Mouse (Mus musculus) stomach, embryonic 15.5 days (tissue): ENCODE data around the gene Sdf4. TPM values are rescaled to one million over a fixed set of nuclear protein-coding genes. Genes with fewer than 3 reads are reported as not detected.
A peak's percentile ranks its signal among the peaks of the same experiment; 100 is the strongest.

ENCODE experiments used
- ATAC-seq: fragments of 200-750 bp; cut with Nextera tagmentation; 2 replicates; pipeline ENCODE4 v1.8.0; 2017; ENCODE audit warnings: low read depth, moderate number of reproducible peaks, moderate TSS enrichment; ENCODE audit not compliant: insufficient read depth, low FRiP score
- H3K27ac ChIP-seq: fragments of 300-500 bp; sonication (generic); 2 replicates; pipeline ENCODE4 v1.5.1; 2015; ENCODE audit warnings: mild to moderate bottlenecking, inconsistent platforms
- H3K27me3 ChIP-seq: fragments of 300-500 bp; sonication (generic); replicated peaks from 2 replicates; pipeline ENCODE4 v1.6.1; 2015; ENCODE audit warnings: inconsistent platforms
- H3K36me3 ChIP-seq: fragments of 300-500 bp; sonication (generic); 2 replicates; pipeline ENCODE4 v1.6.1; 2015; ENCODE audit warnings: inconsistent platforms
- H3K4me1 ChIP-seq: fragments of 300-500 bp; sonication (generic); 2 replicates; pipeline ENCODE4 v1.6.1; 2015; ENCODE audit warnings: inconsistent platforms
- H3K4me2 ChIP-seq: fragments of 300-500 bp; sonication (generic); 2 replicates; pipeline ENCODE4 v1.6.1; 2015; ENCODE audit warnings: mild to moderate bottlenecking, inconsistent platforms
- H3K4me3 ChIP-seq: fragments of 300-500 bp; sonication (generic); replicated peaks from 2 replicates; pipeline ENCODE4 v1.5.1; 2015; ENCODE audit warnings: inconsistent platforms
- H3K9ac ChIP-seq: fragments of 300-500 bp; sonication (generic); 2 replicates; pipeline ENCODE4 v1.6.1; 2015; ENCODE audit warnings: inconsistent platforms
- H3K9me3 ChIP-seq: fragments of 300-500 bp; sonication (generic); 2 replicates; pipeline ENCODE4 v1.6.1; 2016; ENCODE audit warnings: inconsistent platforms
- WGBS: fragments of 180-500 bp; shearing (Covaris S2); methylation state at CpG from one replicate; pipeline ENCODE4 v1.1.7; 2015; 5-methylcytosine and 5-hydroxymethylcytosine counted together
- polyA plus RNA-seq: library from polyadenylated mRNA; unstranded; fragments of >200 nt; fragmentation: Nextera tagmentation; extraction: Ambion mirVana; gene quantifications from 2 replicates; pipeline ENCODE4 v1.2.1, GENCODE M21; 2015

Gene Sdf4
- polyA plus RNA-seq, 1 experiment from 2014 or later = 154 TPM

GRCm38 (mm10) chr4:155970286-155970685, 22.4 kb upstream of the Sdf4 start:
- 86% methylated on average over 5 of the region's 5 CpGs for WGBS
- Histone ChIP-seq H3K9ac (no peak overlapping the region), H3K9me3 (no peaks in the 10 kb centered on the region), H3K36me3 (0 out of 2 replicates have a peak, but pooled peaks cover 10% of the 10 kb centered on the region), H3K27ac (no peak overlapping the region), H3K4me1 (no peaks in the 10 kb centered on the region), H3K4me3 (no peak overlapping the region), H3K4me2 (no peak overlapping the region), H3K27me3 (no peaks in the 10 kb centered on the region)
- ATAC-seq = no peak

GRCm38 (mm10) chr4:155972651-155973050, 20.0 kb upstream of the Sdf4 start:
- WGBS = 76% methylated on average over 6 of the region's 6 CpGs
- Histone ChIP-seq H3K4me3 (no peak overlapping the region), H3K9me3 (no peaks in the 10 kb centered on the region), H3K36me3 (no peaks in the 10 kb centered on the region), H3K4me2 (no peak overlapping the region), H3K9ac (no peak overlapping the region), H3K27me3 (no peaks in the 10 kb centered on the region), H3K27ac (no peak overlapping the region), H3K4me1 (no peaks in the 10 kb centered on the region)
- no peak for ATAC-seq

GRCm38 (mm10) chr4:155973239-155973638, 19.4 kb upstream of the Sdf4 start:
- no peak for ATAC-seq
- no peaks in the 10 kb centered on the region for H3K9me3 ChIP-seq
- no peak overlapping the region for H3K4me3 ChIP-seq
- H3K27me3 ChIP-seq = no peaks in the 10 kb centered on the region
- no peaks in the 10 kb centered on the region for H3K4me1 ChIP-seq
- no peak overlapping the region for H3K9ac ChIP-seq
- WGBS = 80% methylated on average over 2 of the region's 2 CpGs
- no peak overlapping the region for H3K27ac ChIP-seq
- H3K4me2 ChIP-seq = no peak overlapping the region
- no peaks in the 10 kb centered on the region for H3K36me3 ChIP-seq

- H3K9me3 ChIP-seq = no peaks in the 10 kb centered on the region
- no peaks in the 10 kb centered on the region for H3K4me1 ChIP-seq
- H3K4me2 ChIP-seq = no peak overlapping the region
- H3K36me3 ChIP-seq = no peaks in the 10 kb centered on the region
- H3K9ac ChIP-seq = no peak overlapping the region
- 73% methylated on average over 12 of the region's 12 CpGs for WGBS
- H3K4me3 ChIP-seq = no peak overlapping the region
- no peaks in the 10 kb centered on the region for H3K27me3 ChIP-seq
- no peak for ATAC-seq
- H3K27ac ChIP-seq = no peak overlapping the region
Observed at GRCm38 (mm10) chr4:155981436-155982082, 11.1 kb upstream of the Sdf4 start.

- Histone ChIP-seq H3K4me3 (no peak overlapping the region), H3K27me3 (no peaks in the 10 kb centered on the region), H3K9me3 (no peaks in the 10 kb centered on the region), H3K4me1 (no peaks in the 10 kb centered on the region), H3K4me2 (no peak overlapping the region), H3K36me3 (no peaks in the 10 kb centered on the region), H3K9ac (no peak overlapping the region), H3K27ac (no peak overlapping the region)
- no peak for ATAC-seq
- WGBS = 24% methylated on average over 2 of the region's 2 CpGs
Observed at GRCm38 (mm10) chr4:155983788-155984187, 8.9 kb upstream of the Sdf4 start.

GRCm38 (mm10) chr4:155991211-155991907, 1.3 kb upstream of the Sdf4 start:
- peak overlapping the region; percentile 97 for H3K27ac ChIP-seq
- peaks cover 6% of the 10 kb centered on the region; the same call in 1 of the 2 replicates for H3K36me3 ChIP-seq
- 80% methylated on average over 22 of the region's 22 CpGs for WGBS

GRCm38 (mm10) chr4:155991908-155992230, 803 bp upstream of the Sdf4 start:
- H3K27ac ChIP-seq = peak overlapping the region; percentile 97
- no peaks in the 10 kb centered on the region for H3K9me3 ChIP-seq
- no peaks in the 10 kb centered on the region for H3K27me3 ChIP-seq
- H3K9ac ChIP-seq = peak overlapping the region; percentile 74
- peak overlapping the region; percentile 99 for H3K4me2 ChIP-seq
- 24% methylated on average over 37 of the region's 37 CpGs for WGBS
- H3K36me3 ChIP-seq = peaks cover 6% of the 10 kb centered on the region; the same call in 1 of the 2 replicates
- peaks cover 18% of the 10 kb centered on the region for H3K4me1 ChIP-seq
- ATAC-seq = no peak
- H3K4me3 ChIP-seq = peak overlapping the region; percentile 69

More at GRCm38 (mm10) chr4:155991211-155991907, 1.3 kb upstream of the Sdf4 start:
- Histone ChIP-seq H3K27me3 (no peaks in the 10 kb centered on the region), H3K4me2 (peak overlapping the region; percentile 99), H3K4me1 (peaks cover 18% of the 10 kb centered on the region), H3K9ac (peak overlapping the region; percentile 74; the same call in 1 of the 2 replicates), H3K9me3 (no peaks in the 10 kb centered on the region), H3K4me3 (peak overlapping the region; percentile 69)
- no peak for ATAC-seq

GRCm38 (mm10) chr4:155992906-155993547, 355 bp downstream of the Sdf4 start:
- peak overlapping the region; percentile 69 for H3K4me3 ChIP-seq
- H3K9me3 ChIP-seq = no peaks in the 10 kb centered on the region
- no peaks in the 10 kb centered on the region for H3K27me3 ChIP-seq
- H3K4me1 ChIP-seq = peaks cover 18% of the 10 kb centered on the region
- under 1% methylated on average over 70 of the region's 70 CpGs for WGBS
- H3K27ac ChIP-seq = peak overlapping the region; percentile 96
- peak; percentile 87 for ATAC-seq
- H3K36me3 ChIP-seq = peaks cover 6% of the 10 kb centered on the region; the same call in 1 of the 2 replicates
- H3K4me2 ChIP-seq = peak overlapping the region; percentile 65
- peak overlapping the region; percentile 67 for H3K9ac ChIP-seq

- WGBS = 4% methylated on average over 15 of the region's 15 CpGs
- Histone ChIP-seq H3K4me3 (peak overlapping the region; percentile 69), H3K36me3 (peaks cover 6% of the 10 kb centered on the region; the same call in 1 of the 2 replicates)
Observed at GRCm38 (mm10) chr4:155993606-155994005, 934 bp downstream of the Sdf4 start.

GRCm38 (mm10) chr4:156004109-156004508, 11.4 kb downstream of the Sdf4 start:
- no peak overlapping the region for H3K4me3 ChIP-seq
- no peaks in the 10 kb centered on the region for H3K9me3 ChIP-seq
- H3K9ac ChIP-seq = no peak overlapping the region
- H3K4me2 ChIP-seq = no peak overlapping the region
- WGBS = 92% methylated on average over 3 of the region's 3 CpGs
- no peak for ATAC-seq
- H3K36me3 ChIP-seq = peaks cover 70% of the 10 kb centered on the region
- H3K27me3 ChIP-seq = no peaks in the 10 kb centered on the region
- no peaks in the 10 kb centered on the region for H3K4me1 ChIP-seq
- no peak overlapping the region for H3K27ac ChIP-seq

More at GRCm38 (mm10) chr4:155993606-155994005, 934 bp downstream of the Sdf4 start:
- Histone ChIP-seq H3K27me3 (no peaks in the 10 kb centered on the region), H3K4me1 (peaks cover 18% of the 10 kb centered on the region), H3K9me3 (no peaks in the 10 kb centered on the region), H3K4me2 (peak overlapping the region; percentile 65), H3K27ac (peak overlapping the region; percentile 96), H3K9ac (peak overlapping the region; percentile 67)
- ATAC-seq = no peak

- peaks cover 64% of the 10 kb centered on the region for H3K36me3 ChIP-seq
- H3K9me3 ChIP-seq = no peaks in the 10 kb centered on the region
- no peak overlapping the region for H3K27ac ChIP-seq
- no peaks in the 10 kb centered on the region for H3K4me1 ChIP-seq
- H3K9ac ChIP-seq = no peak overlapping the region
- no peak for ATAC-seq
- no peak overlapping the region for H3K4me3 ChIP-seq
- 94% methylated on average over 4 of the region's 4 CpGs for WGBS
- H3K27me3 ChIP-seq = no peaks in the 10 kb centered on the region
- H3K4me2 ChIP-seq = no peak overlapping the region
Observed at GRCm38 (mm10) chr4:156008369-156008768, 15.7 kb downstream of the Sdf4 start.

- Histone ChIP-seq H3K4me3 (no peak within 1 kb of the TSS), H3K4me2 (no peak within 1 kb of the TSS), H3K9ac (no peak within 1 kb of the TSS), H3K36me3 (peaks cover 27% of the 10 kb centered on the region), H3K27ac (no peak within 1 kb of the TSS), H3K4me1 (no peaks in the 10 kb centered on the region), H3K27me3 (no peaks in the 10 kb centered on the region), H3K9me3 (no peaks in the 10 kb centered on the region)
- 76% methylated on average over 8 of the region's 8 CpGs for WGBS
- no peak for ATAC-seq
Observed at GRCm38 (mm10) chr4:156013637-156014036, 21.0 kb downstream of the Sdf4 start, which contains the start of gene Tnfrsf4. Gene Tnfrsf4 (plus strand): TSS chr4:156013843.
